Mouse (Mus musculus): ENCODE results near the gene Znhit2. TPM values are rescaled to one million over a fixed set of nuclear protein-coding genes. Genes with fewer than 3 reads are reported as not detected.

The Znhit2 gene
- total and polyA plus RNA-seq, 3 experiments, result 27.0 to 37.3 TPM; not detected in 1

DNA sequence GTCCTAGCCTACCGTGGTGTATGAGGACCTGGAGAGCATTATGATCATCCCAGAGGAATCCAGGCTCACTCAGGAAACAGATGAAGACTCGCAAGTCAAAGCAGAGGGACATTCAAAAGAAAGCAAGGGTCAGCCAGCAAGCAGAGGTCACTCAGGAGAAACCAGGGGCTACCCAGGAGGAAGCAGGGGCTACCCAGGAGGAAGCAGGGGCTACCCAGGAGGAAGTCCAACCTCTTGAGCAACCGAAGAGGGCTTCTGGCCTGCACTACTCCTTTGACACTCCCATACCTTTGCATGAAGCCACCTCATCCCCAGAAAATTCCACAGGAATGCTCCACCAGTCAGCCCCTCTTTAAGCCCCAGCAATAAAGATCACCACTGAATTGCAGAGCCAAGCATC, 36.9 kb downstream of the Znhit2 start:
- no peak for DNase-seq (ENCODE audit: low read depth, low spot score)
- Histone ChIP-seq H3K9me3 (replicated peaks; ENCODE audit: insufficient read depth, low read length) (no peaks in the 10 kb centered on the region), H3K4me1 (ENCODE audit: control insufficient read depth in 1 of 2, insufficient read depth in 2 of 2, low read length in 2 of 2) (peaks cover 10 to 21% of the 10 kb centered on the region in 2 experiments), H3K4me3 (ENCODE audit: control insufficient read depth in 1 of 2, insufficient read depth in 1 of 2, low read depth in 2 of 2, low read length in 2 of 2) (no peak overlapping the region), H3K27me3 (ENCODE audit: control insufficient read depth in 1 of 2, insufficient read depth in 2 of 2, low read length in 2 of 2) (no peaks in the 10 kb centered on the region), H3K36me3 (ENCODE audit: control insufficient read depth in 1 of 2, insufficient read depth in 2 of 2, low read length in 2 of 2) (peaks cover 2 to 16% of the 10 kb centered on the region in 2 experiments; a peak in 3 of 4 replicates), H3K79me2 (ENCODE audit: control insufficient read depth, insufficient read depth, low read length, poor library complexity) (no peaks in the 10 kb centered on the region), H3K9ac (ENCODE audit: control insufficient read depth, low read depth, low read length, poor library complexity, severe bottlenecking) (no peak overlapping the region), H3K27ac (ENCODE audit: control insufficient read depth, low read depth, low read length) (no peak overlapping the region)
- TF ChIP-seq RAD21 (IDR thresholded peaks at IDR 0.05; ENCODE audit: low read depth, low read length) (no peak), TCF12 (IDR thresholded peaks at IDR 0.05; ENCODE audit: low read depth, low read length) (no peak), RCOR1 (IDR thresholded peaks at IDR 0.05; ENCODE audit: low read depth, low read length) (no peak), POLR2AphosphoS2 (IDR thresholded peaks at IDR 0.05; ENCODE audit: low read length) (no peak), MAX (IDR thresholded peaks at IDR 0.05; ENCODE audit: low read length) (no peak), CTCF (IDR thresholded peaks at IDR 0.05 in 2 of 3, conservative IDR thresholded peaks at IDR 0.05 in 1 of 3; ENCODE audit: control insufficient read depth in 1 of 3, insufficient read depth in 1 of 3, low read depth in 2 of 3, low read length in 3 of 3, poor library complexity in 1 of 3, severe bottlenecking in 1 of 3) (no peak), POLR2AphosphoS5 (IDR thresholded peaks at IDR 0.05; ENCODE audit: borderline replicate concordance, low read depth, low read length) (no peak)

DNA sequence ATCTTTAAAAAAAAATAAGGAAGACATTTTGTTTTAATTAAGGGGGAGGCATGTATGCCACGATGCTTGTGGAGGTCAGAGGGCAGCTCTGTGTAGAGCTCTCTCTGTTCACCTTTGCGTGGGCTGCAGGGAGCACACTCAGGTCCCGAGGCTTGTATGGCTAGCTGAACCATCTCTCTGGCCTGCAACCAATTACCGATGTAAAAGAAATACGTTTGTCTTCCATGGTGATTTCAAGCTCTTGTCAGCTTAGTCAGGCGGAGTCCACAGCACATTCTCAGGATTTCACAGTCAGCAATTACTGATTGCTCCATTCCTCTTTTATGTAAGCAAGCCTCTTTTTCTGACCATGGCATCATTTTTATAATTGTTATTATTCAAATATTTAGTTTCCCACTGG, 40.2 kb downstream of the Znhit2 start:
- no peak for DNase-seq (ENCODE audit: low read depth, low spot score)
- Histone ChIP-seq H3K36me3 (ENCODE audit: control insufficient read depth in 1 of 2, insufficient read depth in 2 of 2, low read length in 2 of 2) (peaks cover 0 to 39% of the 10 kb centered on the region in 2 experiments; a peak in 2 of 4 replicates), H3K79me2 (ENCODE audit: control insufficient read depth, insufficient read depth, low read length, poor library complexity) (no peaks in the 10 kb centered on the region), H3K9ac (ENCODE audit: control insufficient read depth, low read depth, low read length, poor library complexity, severe bottlenecking) (no peak overlapping the region), H3K4me3 (ENCODE audit: control insufficient read depth in 1 of 2, insufficient read depth in 1 of 2, low read depth in 2 of 2, low read length in 2 of 2) (no peak overlapping the region), H3K4me1 (ENCODE audit: control insufficient read depth in 1 of 2, insufficient read depth in 2 of 2, low read length in 2 of 2) (peaks cover 28 to 43% of the 10 kb centered on the region in 2 experiments), H3K27me3 (ENCODE audit: control insufficient read depth in 1 of 2, insufficient read depth in 2 of 2, low read length in 2 of 2) (no peaks in the 10 kb centered on the region), H3K9me3 (replicated peaks; ENCODE audit: insufficient read depth, low read length) (no peaks in the 10 kb centered on the region), H3K27ac (ENCODE audit: control insufficient read depth, low read depth, low read length) (no peak overlapping the region)
- TF ChIP-seq ZNF384 (IDR thresholded peaks at IDR 0.05; ENCODE audit: low read depth, low read length) (no peak), CHD1 (IDR thresholded peaks at IDR 0.05; ENCODE audit: low read depth, low read length) (no peak), MAZ (IDR thresholded peaks at IDR 0.05; ENCODE audit: low read depth, low read length) (no peak), NELFE (IDR thresholded peaks at IDR 0.05; ENCODE audit: low read depth, low read length) (no peak), TBP (IDR thresholded peaks at IDR 0.05; ENCODE audit: low read depth, low read length) (no peak), ZKSCAN1 (IDR thresholded peaks at IDR 0.05; ENCODE audit: low read depth, low read length) (no peak), CHD2 (IDR thresholded peaks at IDR 0.05; ENCODE audit: low read length) (no peak)

DNA sequence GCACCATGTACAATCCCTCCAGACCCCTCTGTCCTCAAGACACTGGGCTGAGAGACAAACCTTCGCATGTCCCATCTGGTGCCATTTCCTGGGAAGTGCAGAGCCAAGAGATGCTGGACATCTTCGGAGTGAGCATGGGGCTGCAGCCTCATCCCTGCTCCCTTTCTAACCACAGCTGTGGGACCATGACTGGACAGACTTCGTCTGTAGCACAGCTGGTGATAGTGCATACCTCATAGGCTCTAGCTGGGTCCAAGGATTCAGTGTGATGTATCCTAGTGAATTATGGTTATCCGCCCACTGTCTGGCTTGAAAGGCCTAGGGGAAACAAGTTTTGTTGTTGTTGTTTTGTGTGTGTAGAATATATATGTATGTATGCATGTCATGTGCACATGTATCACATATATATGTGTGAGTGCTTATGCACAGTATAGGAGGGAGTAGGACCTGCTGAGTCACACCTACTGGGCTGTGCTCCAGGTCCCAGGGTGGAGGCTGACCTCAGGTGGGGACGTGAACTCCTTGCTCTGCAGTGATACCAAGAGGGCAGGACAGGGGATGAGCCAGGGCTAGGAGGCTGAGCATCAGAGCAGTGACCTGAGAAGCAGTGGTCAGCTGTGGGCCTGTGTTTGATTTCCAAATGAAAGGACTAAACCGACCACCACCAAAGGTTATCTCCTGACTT, 41.3 kb downstream of the Znhit2 start:
- Histone ChIP-seq H3K4me3 (ENCODE audit: control insufficient read depth in 1 of 2, insufficient read depth in 1 of 2, low read depth in 2 of 2, low read length in 2 of 2) (no peak overlapping the region), H3K9ac (ENCODE audit: control insufficient read depth, low read depth, low read length, poor library complexity, severe bottlenecking) (no peak overlapping the region), H3K27ac (ENCODE audit: control insufficient read depth, low read depth, low read length) (no peak overlapping the region), H3K4me1 (ENCODE audit: control insufficient read depth in 1 of 2, insufficient read depth in 2 of 2, low read length in 2 of 2) (peaks cover 28 to 43% of the 10 kb centered on the region in 2 experiments), H3K27me3 (ENCODE audit: control insufficient read depth in 1 of 2, insufficient read depth in 2 of 2, low read length in 2 of 2) (no peaks in the 10 kb centered on the region), H3K79me2 (ENCODE audit: control insufficient read depth, insufficient read depth, low read length, poor library complexity) (no peaks in the 10 kb centered on the region), H3K9me3 (replicated peaks; ENCODE audit: insufficient read depth, low read length) (no peaks in the 10 kb centered on the region), H3K36me3 (ENCODE audit: control insufficient read depth in 1 of 2, insufficient read depth in 2 of 2, low read length in 2 of 2) (peaks cover 0 to 39% of the 10 kb centered on the region in 2 experiments; a peak in 2 of 4 replicates)
- peak; percentile 43 to 49; a peak in 3 of 4 replicates for TF ChIP-seq EP300 (IDR thresholded peaks at IDR 0.05; ENCODE audit: low read depth in 1 of 2, low read length in 2 of 2)
- no peak for TF ChIP-seq HCFC1 (IDR thresholded peaks at IDR 0.05; ENCODE audit: low read depth, low read length)
- TF ChIP-seq NELFE (IDR thresholded peaks at IDR 0.05; ENCODE audit: low read depth, low read length), result no peak
- TF ChIP-seq TCF12 (IDR thresholded peaks at IDR 0.05; ENCODE audit: low read depth, low read length), result 0 out of 2 replicates have a peak, but pooled peaks have one; percentile 22
- 0 out of 2 replicates have a peak, but pooled peaks have one; percentile 33 for TF ChIP-seq GABPA (IDR thresholded peaks at IDR 0.05; ENCODE audit: low read depth, low read length)
- TF ChIP-seq ZMIZ1 (IDR thresholded peaks at IDR 0.05; ENCODE audit: low read depth, low read length), result no peak
- peak; percentile 36 for TF ChIP-seq TAL1 (IDR thresholded peaks at IDR 0.05; ENCODE audit: low read length)
- DNase-seq (ENCODE audit: low read depth, low spot score), result peak; percentile 69

Measured in MEL (cell line).